Mouse (Mus musculus) limb, embryonic 14.5 days (tissue): Measurements from ENCODE around the gene Faim. TPM values are rescaled to one million over a fixed set of nuclear protein-coding genes. Genes with fewer than 3 reads are reported as not detected.

Source experiments
- ATAC-seq: fragments of 200-750 bp; cut with Nextera tagmentation; 2 replicates; pipeline ENCODE4 v1.8.0; 2017; ENCODE audit warnings: low read depth, moderate number of reproducible peaks, moderate TSS enrichment; ENCODE audit not compliant: low FRiP score
- DNase-seq: peaks from one replicate; pipeline ENCODE4 v3.0.0-alpha.2; 2015; ENCODE audit warnings: low spot score
- H3K27ac ChIP-seq: fragments of 300-500 bp; sonication (generic); replicated peaks from 2 replicates; pipeline ENCODE4 v1.5.1; 2014; ENCODE audit warnings: low read depth, mild to moderate bottlenecking, low read length, moderate library complexity, mixed read lengths
- H3K27me3 ChIP-seq: fragments of 300-500 bp; sonication (generic); 2 replicates; pipeline ENCODE4 v1.6.1; 2014; ENCODE audit warnings: low read length, mixed read lengths; ENCODE audit not compliant: control insufficient read depth, insufficient read depth
- H3K36me3 ChIP-seq: fragments of 300-500 bp; sonication (generic); 2 replicates; pipeline ENCODE4 v1.6.1; 2014; ENCODE audit warnings: mild to moderate bottlenecking, low read length, moderate library complexity, mixed read lengths; ENCODE audit not compliant: control insufficient read depth, insufficient read depth
- H3K4me1 ChIP-seq: fragments of 300-500 bp; sonication (generic); 2 replicates; pipeline ENCODE4 v1.6.1; 2014; ENCODE audit warnings: antibody characterized with exemption, low read length, mixed read lengths; ENCODE audit not compliant: control insufficient read depth, insufficient read depth
- H3K4me2 ChIP-seq: fragments of 300-500 bp; sonication (generic); replicated peaks from 2 replicates; pipeline ENCODE4 v1.6.1; 2014; ENCODE audit warnings: low read depth, mild to moderate bottlenecking, low read length, moderate library complexity; ENCODE audit not compliant: severe bottlenecking
- H3K4me3 ChIP-seq: fragments of 300-500 bp; sonication (generic); replicated peaks from 2 replicates; pipeline ENCODE4 v1.5.1; 2014; ENCODE audit warnings: low read length
- H3K9ac ChIP-seq: fragments of 300-500 bp; sonication (generic); 2 replicates; pipeline ENCODE4 v1.6.1; 2014; ENCODE audit warnings: mild to moderate bottlenecking, low read depth, low read length, moderate library complexity; ENCODE audit not compliant: severe bottlenecking
- H3K9me3 ChIP-seq: fragments of 300-500 bp; sonication (generic); 2 replicates; pipeline ENCODE4 v1.6.1; 2016; ENCODE audit warnings: low read length; ENCODE audit not compliant: control insufficient read depth
- POLR2A ChIP-seq: fragments of 200-500 bp; IDR thresholded peaks from 2 replicates; pipeline ENCODE4 v1.8.0; 2012; ENCODE audit warnings: inconsistent platforms, mild to moderate bottlenecking, moderate library complexity, borderline replicate concordance; ENCODE audit not compliant: insufficient read depth, insufficient read length; ENCODE audit errors: extremely low read depth
- WGBS: fragments of 180-500 bp; shearing (Covaris S2); extraction: QIAGEN DNeasy Blood & Tissue Kit; methylation state at CpG from one replicate; pipeline ENCODE4 v1.1.7; 2014; 5-methylcytosine and 5-hydroxymethylcytosine counted together
- polyA plus RNA-seq, 2 experiments: library from polyadenylated mRNA; depleted of rRNA in 1 of 2; stranded (reverse) in 1 of 2; unstranded in 1 of 2; fragments of >200 nt; fragmentation: Nextera tagmentation in 1 of 2; extraction: Ambion mirVana in 1 of 2; gene quantifications; 2 replicates each; pipeline versions ENCODE4 v1.2.1 to v1.2.3; 2012 to 2014

The Faim gene
- polyA plus RNA-seq, 2 experiments = 14.2 to 41.5 TPM

DNA sequence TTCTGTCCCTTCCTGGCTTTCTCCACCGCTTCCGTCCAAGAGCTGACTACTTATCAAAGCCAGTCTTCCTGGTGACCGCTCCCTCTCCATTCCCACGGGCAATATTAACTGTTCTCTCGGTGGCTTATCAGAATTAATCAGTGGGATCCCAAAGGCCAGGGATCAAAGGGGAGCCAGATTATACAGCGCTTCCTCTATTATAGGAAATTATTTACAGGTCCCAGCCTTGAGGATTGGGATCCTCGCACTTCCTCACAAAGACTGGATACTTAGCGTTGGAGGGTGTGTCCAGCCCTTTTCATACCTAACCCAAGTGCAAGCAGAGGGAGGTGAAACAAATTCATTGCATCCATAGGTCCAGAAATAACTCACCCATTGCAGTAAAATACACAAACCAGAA is 45.9 kb downstream of the Faim start:
- Histone ChIP-seq H3K4me3 (no peak overlapping the region), H3K27ac (no peak overlapping the region), H3K9me3 (no peaks in the 10 kb centered on the region), H3K27me3 (no peaks in the 10 kb centered on the region), H3K9ac (no peak overlapping the region), H3K4me1 (no peaks in the 10 kb centered on the region), H3K4me2 (no peak overlapping the region), H3K36me3 (no peaks in the 10 kb centered on the region)
- no peak for TF ChIP-seq POLR2A
- ATAC-seq = no peak
- WGBS = 88% methylated on average over 8 of the region's 8 CpGs
- DNase-seq = no peak

DNA sequence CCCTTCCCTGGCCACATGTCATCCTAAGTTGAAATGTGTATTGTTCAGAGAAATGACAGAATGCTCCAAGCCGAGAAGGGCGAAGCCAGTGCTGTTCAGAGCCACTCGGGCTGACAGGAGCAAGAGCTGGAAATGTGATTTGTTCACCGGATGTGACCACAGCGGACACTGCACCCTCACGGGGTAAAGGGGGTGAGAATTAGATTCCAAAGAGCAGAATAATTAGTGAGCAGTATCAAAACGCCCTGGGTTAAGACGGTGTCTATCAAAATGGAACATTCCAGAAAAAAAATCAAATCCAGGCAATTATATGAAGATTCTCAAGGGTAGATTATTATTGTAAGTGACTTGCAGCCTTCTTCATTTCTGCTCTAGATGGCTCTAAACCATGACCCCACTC is 47.9 kb downstream of the Faim start:
- DNase-seq = no peak
- Histone ChIP-seq H3K27me3 (no peaks in the 10 kb centered on the region), H3K9ac (no peak overlapping the region), H3K27ac (no peak overlapping the region), H3K4me2 (no peak overlapping the region), H3K4me3 (no peak overlapping the region), H3K36me3 (no peaks in the 10 kb centered on the region), H3K9me3 (no peaks in the 10 kb centered on the region), H3K4me1 (no peaks in the 10 kb centered on the region)
- no peak for ATAC-seq
- TF ChIP-seq POLR2A = no peak
- WGBS = 89% methylated on average over 8 of the region's 8 CpGs

DNA sequence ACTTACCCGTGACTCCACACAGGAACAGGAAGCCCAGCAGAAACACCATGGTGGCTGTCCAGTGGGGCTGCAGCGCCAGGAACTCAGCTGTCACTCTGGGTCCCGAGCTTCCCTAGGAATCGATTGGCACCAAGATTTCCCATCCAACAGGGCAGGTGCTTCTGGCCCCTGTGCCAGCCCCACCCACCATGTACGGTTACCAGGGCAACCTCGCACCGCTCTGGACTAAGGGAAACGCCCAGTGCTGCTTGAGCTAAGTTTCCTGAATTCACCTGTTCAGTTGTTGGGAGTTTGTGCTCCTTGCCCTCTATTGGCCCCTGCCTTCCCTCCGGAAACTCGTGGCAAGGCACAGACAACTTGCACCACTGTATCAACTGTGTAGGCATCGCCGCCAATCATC is 49.4 kb downstream of the Faim start, which contains the start of gene Gm1123:
TSS of gene Gm1123 (minus strand) at position 141 of the 400 bp plus-strand sequence.
- no peak for ATAC-seq
- Histone ChIP-seq H3K4me1 (no peaks in the 10 kb centered on the region), H3K36me3 (no peaks in the 10 kb centered on the region), H3K4me2 (no peak within 1 kb of the TSS), H3K27ac (no peak within 1 kb of the TSS), H3K9ac (no peak within 1 kb of the TSS), H3K27me3 (no peaks in the 10 kb centered on the region), H3K9me3 (no peaks in the 10 kb centered on the region), H3K4me3 (no peak within 1 kb of the TSS)
- no peak for DNase-seq
- TF ChIP-seq POLR2A = no peak
- 83% methylated on average over 11 of the region's 12 CpGs for WGBS

DNA sequence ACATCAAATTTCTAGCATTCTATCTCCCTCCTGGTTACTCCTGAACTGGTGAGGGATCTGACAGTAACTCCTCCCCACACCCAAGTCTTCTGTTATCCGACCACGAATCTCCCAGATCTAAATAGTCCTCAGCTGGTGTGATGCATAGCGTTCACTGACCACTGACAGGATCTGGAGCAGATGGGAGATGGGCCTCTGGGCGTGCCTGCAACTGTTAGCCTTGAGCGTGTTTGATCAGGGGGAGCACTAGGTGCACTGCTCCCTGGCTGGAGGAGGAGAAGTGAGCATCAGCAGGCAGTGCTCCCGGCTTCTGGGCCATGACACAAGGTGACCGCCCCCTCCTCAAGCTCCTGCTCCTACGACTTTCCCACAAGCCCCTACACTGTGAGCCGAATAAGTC is 55.8 kb downstream of the Faim start:
- 78% methylated on average over 9 of the region's 9 CpGs for WGBS
- ATAC-seq (no peak), DNase-seq (no peak)
- Histone ChIP-seq H3K4me3 (no peak overlapping the region), H3K27me3 (no peaks in the 10 kb centered on the region), H3K4me2 (no peak overlapping the region), H3K9ac (no peak overlapping the region), H3K36me3 (0 out of 2 replicates have a peak, but pooled peaks cover 7% of the 10 kb centered on the region), H3K4me1 (no peaks in the 10 kb centered on the region), H3K27ac (no peak overlapping the region), H3K9me3 (no peaks in the 10 kb centered on the region)
- TF ChIP-seq POLR2A = no peak

DNA sequence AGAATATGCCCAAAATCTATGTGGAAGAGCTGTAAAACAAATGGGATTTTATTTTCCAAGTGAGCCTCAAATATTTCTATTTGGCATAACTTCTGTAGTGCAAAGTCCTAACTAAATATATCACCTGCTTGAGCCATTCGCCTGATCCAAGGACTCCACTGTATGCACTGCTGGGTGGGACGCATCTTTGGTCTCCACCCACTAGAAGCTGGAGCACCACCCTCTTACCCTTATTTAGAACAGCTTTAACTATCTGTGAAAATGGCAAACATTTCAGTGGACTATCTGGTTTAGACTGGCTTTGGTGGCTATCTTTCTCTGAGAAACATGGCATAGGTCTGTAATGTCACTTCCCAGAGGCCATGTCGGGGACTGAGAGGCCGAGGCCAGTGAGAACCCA is 56.5 kb downstream of the Faim start:
- Histone ChIP-seq H3K4me3 (no peak overlapping the region), H3K36me3 (0 out of 2 replicates have a peak, but pooled peaks cover 7% of the 10 kb centered on the region), H3K4me2 (no peak overlapping the region), H3K9ac (no peak overlapping the region), H3K27me3 (no peaks in the 10 kb centered on the region), H3K4me1 (no peaks in the 10 kb centered on the region), H3K27ac (no peak overlapping the region), H3K9me3 (no peaks in the 10 kb centered on the region)
- DNase-seq = no peak
- 76% methylated on average over 4 of the region's 4 CpGs for WGBS
- no peak for TF ChIP-seq POLR2A
- no peak for ATAC-seq

DNA sequence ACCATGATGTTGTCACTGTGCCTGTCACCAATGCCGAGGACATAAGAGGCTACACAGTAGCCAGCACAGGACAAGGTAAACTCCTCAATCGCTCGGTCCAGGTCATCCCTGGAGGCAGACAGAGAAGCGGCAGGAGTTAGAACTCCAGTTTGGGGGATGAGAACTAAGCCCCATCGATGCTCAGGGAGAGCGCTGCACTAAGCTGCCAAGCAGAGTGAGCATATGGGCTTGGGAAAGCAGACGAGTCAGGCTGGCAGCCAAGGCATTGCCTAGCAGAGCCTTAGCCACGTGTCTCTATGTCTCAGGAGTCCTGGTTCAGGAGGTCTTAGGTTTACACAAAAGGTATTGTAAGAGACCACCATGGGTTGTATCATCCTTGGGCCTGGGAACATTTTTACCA is 58.6 kb downstream of the Faim start:
- no peaks in the 10 kb centered on the region for H3K4me1 ChIP-seq
- no peak overlapping the region for H3K9ac ChIP-seq
- H3K27ac ChIP-seq = no peak overlapping the region
- H3K4me2 ChIP-seq = no peak overlapping the region
- WGBS = 88% methylated on average over 8 of the region's 8 CpGs
- TF ChIP-seq POLR2A = no peak
- H3K36me3 ChIP-seq = 0 out of 2 replicates have a peak, but pooled peaks cover 7% of the 10 kb centered on the region
- no peaks in the 10 kb centered on the region for H3K27me3 ChIP-seq
- H3K9me3 ChIP-seq = no peaks in the 10 kb centered on the region
- no peak for DNase-seq
- ATAC-seq = no peak
- H3K4me3 ChIP-seq = no peak overlapping the region
